Mouse (Mus musculus) midbrain, embryonic 10.5 days (tissue): ENCODE measurements at regions not wholly inside any gene's neighbourhood (a gene's known extent, or its start where the extent isn't known, plus 50 kb on each side); places are given as distances from the start of the nearest gene placed in this dataset.

Experiments
- DNase-seq: peaks from one replicate; pipeline ENCODE4 v3.0.0-alpha.2; 2017; ENCODE audit warnings: low spot score
- H3K27ac ChIP-seq: fragments of 300-500 bp; sonication (generic); replicated peaks from 2 replicates; pipeline ENCODE4 v1.5.1; 2016; ENCODE audit warnings: mild to moderate bottlenecking
- H3K27me3 ChIP-seq: fragments of 300-500 bp; sonication (generic); 2 replicates; pipeline ENCODE4 v1.6.1; 2016; ENCODE audit warnings: low read depth, mild to moderate bottlenecking; ENCODE audit not compliant: poor library complexity, severe bottlenecking
- H3K36me3 ChIP-seq: fragments of 300-500 bp; sonication (generic); 2 replicates; pipeline ENCODE4 v1.6.1; 2016; ENCODE audit warnings: mild to moderate bottlenecking, moderate library complexity
- H3K4me1 ChIP-seq: fragments of 300-500 bp; sonication (generic); 2 replicates; pipeline ENCODE4 v1.6.1; 2016
- H3K4me3 ChIP-seq: fragments of 300-500 bp; sonication (generic); 2 replicates; pipeline ENCODE4 v1.5.1; 2016; ENCODE audit warnings: mild to moderate bottlenecking, moderate library complexity
- H3K9me3 ChIP-seq: fragments of 300-500 bp; sonication (generic); replicated peaks from 2 replicates; pipeline ENCODE4 v1.6.1; 2016; ENCODE audit warnings: mild to moderate bottlenecking
- WGBS: fragments of 180-500 bp; shearing (Covaris S2); methylation state at CpG from one replicate; pipeline ENCODE4 v1.1.7; 2016; 5-methylcytosine and 5-hydroxymethylcytosine counted together

- Histone ChIP-seq H3K27me3 (no peaks in the 10 kb centered on the region), H3K27ac (no peak overlapping the region), H3K36me3 (no peaks in the 10 kb centered on the region), H3K4me3 (no peak overlapping the region), H3K9me3 (no peaks in the 10 kb centered on the region), H3K4me1 (no peaks in the 10 kb centered on the region)
- 86% methylated on average over 6 of the region's 6 CpGs for WGBS
- DNase-seq, result no peak
These were observed 467.2 kb downstream of the Lmo4 start for GRCm38 (mm10) chr3:143737844-143738243.

- DNase-seq, result no peak
- Histone ChIP-seq H3K27me3 (no peaks in the 10 kb centered on the region), H3K36me3 (no peaks in the 10 kb centered on the region), H3K27ac (no peak overlapping the region), H3K9me3 (no peaks in the 10 kb centered on the region), H3K4me3 (no peak overlapping the region), H3K4me1 (no peaks in the 10 kb centered on the region)
- WGBS, result 88% methylated on average over 6 of the region's 6 CpGs
These were observed 468.2 kb downstream of the Lmo4 start for GRCm38 (mm10) chr3:143736651-143737398.

GRCm38 (mm10) chr3:143734791-143735190 lies 470.2 kb downstream of the Lmo4 start:
- Histone ChIP-seq H3K9me3 (no peaks in the 10 kb centered on the region), H3K27ac (no peak overlapping the region)

GRCm38 (mm10) chr3:143732966-143733725 lies 471.9 kb downstream of the Lmo4 start:
- no peak for DNase-seq
- no peaks in the 10 kb centered on the region for H3K9me3 ChIP-seq
- no peak overlapping the region for H3K4me3 ChIP-seq
- no peak overlapping the region for H3K27ac ChIP-seq
- WGBS, result 86% methylated on average over 8 of the region's 8 CpGs
- H3K4me1 ChIP-seq, result no peaks in the 10 kb centered on the region
- H3K27me3 ChIP-seq, result no peaks in the 10 kb centered on the region
- no peaks in the 10 kb centered on the region for H3K36me3 ChIP-seq

More at GRCm38 (mm10) chr3:143734791-143735190, 470.2 kb downstream of the Lmo4 start:
- no peaks in the 10 kb centered on the region for H3K36me3 ChIP-seq
- WGBS, result 78% methylated on average over 2 of the region's 2 CpGs
- no peak overlapping the region for H3K4me3 ChIP-seq
- DNase-seq, result no peak
- no peaks in the 10 kb centered on the region for H3K4me1 ChIP-seq
- H3K27me3 ChIP-seq, result no peaks in the 10 kb centered on the region

- 87% methylated on average over 8 of the region's 8 CpGs for WGBS
- Histone ChIP-seq H3K27ac (no peak overlapping the region), H3K36me3 (no peaks in the 10 kb centered on the region), H3K27me3 (no peaks in the 10 kb centered on the region), H3K9me3 (no peaks in the 10 kb centered on the region), H3K4me3 (no peak overlapping the region), H3K4me1 (no peaks in the 10 kb centered on the region)
- no peak for DNase-seq
These were observed 475.4 kb downstream of the Lmo4 start for GRCm38 (mm10) chr3:143729473-143730076.

GRCm38 (mm10) chr3:143722571-143722970 lies 482.4 kb downstream of the Lmo4 start:
- DNase-seq, result no peak

GRCm38 (mm10) chr3:143722082-143722481 lies 482.9 kb downstream of the Lmo4 start:
- no peak for DNase-seq
- H3K36me3 ChIP-seq, result no peaks in the 10 kb centered on the region
- H3K27ac ChIP-seq, result no peak overlapping the region
- no peak overlapping the region for H3K4me3 ChIP-seq
- H3K27me3 ChIP-seq, result no peaks in the 10 kb centered on the region
- no peaks in the 10 kb centered on the region for H3K4me1 ChIP-seq
- WGBS, result 91% methylated on average over 3 of the region's 3 CpGs
- no peaks in the 10 kb centered on the region for H3K9me3 ChIP-seq

More at GRCm38 (mm10) chr3:143722571-143722970, 482.4 kb downstream of the Lmo4 start:
- Histone ChIP-seq H3K36me3 (no peaks in the 10 kb centered on the region), H3K27ac (no peak overlapping the region), H3K27me3 (no peaks in the 10 kb centered on the region), H3K4me1 (no peaks in the 10 kb centered on the region), H3K9me3 (no peaks in the 10 kb centered on the region), H3K4me3 (no peak overlapping the region)
- 89% methylated on average over 2 of the region's 2 CpGs for WGBS

- Histone ChIP-seq H3K36me3 (no peaks in the 10 kb centered on the region), H3K4me1 (peaks cover 11% of the 10 kb centered on the region), H3K9me3 (no peaks in the 10 kb centered on the region), H3K27me3 (no peaks in the 10 kb centered on the region), H3K4me3 (no peak overlapping the region), H3K27ac (no peak overlapping the region)
- 88% methylated on average over 2 of the region's 2 CpGs for WGBS
- DNase-seq, result no peak
These were observed 491.8 kb downstream of the Lmo4 start for GRCm38 (mm10) chr3:143713183-143713582.

- H3K4me3 ChIP-seq, result no peak overlapping the region
- WGBS, result 42% methylated on average over 16 of the region's 16 CpGs
- no peaks in the 10 kb centered on the region for H3K9me3 ChIP-seq
- H3K36me3 ChIP-seq, result no peaks in the 10 kb centered on the region
- H3K27ac ChIP-seq, result no peak overlapping the region
- H3K27me3 ChIP-seq, result no peaks in the 10 kb centered on the region
- no peak for DNase-seq
- H3K4me1 ChIP-seq, result peaks cover 11% of the 10 kb centered on the region
These were observed 494.1 kb downstream of the Lmo4 start for GRCm38 (mm10) chr3:143710805-143711469.

- DNase-seq, result no peak
- Histone ChIP-seq H3K27me3 (no peaks in the 10 kb centered on the region), H3K4me3 (no peak overlapping the region), H3K27ac (no peak overlapping the region), H3K36me3 (no peaks in the 10 kb centered on the region), H3K9me3 (no peaks in the 10 kb centered on the region), H3K4me1 (peaks cover 11% of the 10 kb centered on the region)
- WGBS, result 91% methylated on average over 1 of the region's 1 CpGs
These were observed 498.3 kb downstream of the Lmo4 start for GRCm38 (mm10) chr3:143706679-143707078.

- Histone ChIP-seq H3K27me3 (no peaks in the 10 kb centered on the region), H3K27ac (no peak overlapping the region), H3K4me1 (no peaks in the 10 kb centered on the region), H3K9me3 (no peaks in the 10 kb centered on the region), H3K4me3 (no peak overlapping the region), H3K36me3 (no peaks in the 10 kb centered on the region)
- no peak for DNase-seq
- WGBS, result 89% methylated on average over 3 of the region's 3 CpGs
These were observed 510.2 kb downstream of the Lmo4 start for GRCm38 (mm10) chr3:143694817-143695216.

- H3K9me3 ChIP-seq, result no peaks in the 10 kb centered on the region
- DNase-seq, result no peak
- no peak overlapping the region for H3K27ac ChIP-seq
- H3K36me3 ChIP-seq, result no peaks in the 10 kb centered on the region
- no peaks in the 10 kb centered on the region for H3K4me1 ChIP-seq
- H3K4me3 ChIP-seq, result no peak overlapping the region
- 87% methylated on average over 2 of the region's 2 CpGs for WGBS
- H3K27me3 ChIP-seq, result no peaks in the 10 kb centered on the region
These were observed 519.3 kb downstream of the Lmo4 start for GRCm38 (mm10) chr3:143685742-143686141.
